Mouse (Mus musculus) erythroblast, embryonic 14.5 days (primary cell): ENCODE results near the gene Tiam1. TPM values are rescaled to one million over a fixed set of nuclear protein-coding genes. Genes with fewer than 3 reads are reported as not detected.

ENCODE experiments used
- H3K27me3 ChIP-seq: 2 replicates; pipeline ENCODE4 v1.6.1; 2012; ENCODE audit warnings: inconsistent platforms; ENCODE audit not compliant: control insufficient read depth
- H3K36me3 ChIP-seq: 2 replicates; pipeline ENCODE4 v1.6.1; 2012; ENCODE audit warnings: mild to moderate bottlenecking, inconsistent platforms; ENCODE audit not compliant: control insufficient read depth
- H3K4me1 ChIP-seq: 2 replicates; pipeline ENCODE4 v1.6.1; 2012; ENCODE audit warnings: inconsistent platforms; ENCODE audit not compliant: control insufficient read depth
- H3K4me3 ChIP-seq: replicated peaks from 2 replicates; pipeline ENCODE3; 2012; ENCODE audit warnings: moderate library complexity, mild to moderate bottlenecking, inconsistent platforms
- H3K9me3 ChIP-seq: 2 replicates; pipeline ENCODE4 v1.6.1; 2012; ENCODE audit warnings: low read length, inconsistent platforms, mixed read lengths; ENCODE audit not compliant: control insufficient read depth
- GATA1 ChIP-seq: IDR thresholded peaks from 2 replicates; pipeline ENCODE4 v1.6.1; 2012; ENCODE audit warnings: low read length, inconsistent platforms, mixed read lengths
- TAL1 ChIP-seq: IDR thresholded peaks from 3 replicates; pipeline ENCODE4 v1.6.1; 2012; ENCODE audit warnings: low read length, inconsistent platforms, mixed read lengths
- polyA plus RNA-seq: library from polyadenylated mRNA; stranded (reverse); fragments of >175 nt; gene quantifications from 2 replicates; pipeline ENCODE4 v1.2.3, GENCODE M21; 2012

Tiam1 gene
- polyA plus RNA-seq, 1 experiment, result 0.89 TPM

DNA sequence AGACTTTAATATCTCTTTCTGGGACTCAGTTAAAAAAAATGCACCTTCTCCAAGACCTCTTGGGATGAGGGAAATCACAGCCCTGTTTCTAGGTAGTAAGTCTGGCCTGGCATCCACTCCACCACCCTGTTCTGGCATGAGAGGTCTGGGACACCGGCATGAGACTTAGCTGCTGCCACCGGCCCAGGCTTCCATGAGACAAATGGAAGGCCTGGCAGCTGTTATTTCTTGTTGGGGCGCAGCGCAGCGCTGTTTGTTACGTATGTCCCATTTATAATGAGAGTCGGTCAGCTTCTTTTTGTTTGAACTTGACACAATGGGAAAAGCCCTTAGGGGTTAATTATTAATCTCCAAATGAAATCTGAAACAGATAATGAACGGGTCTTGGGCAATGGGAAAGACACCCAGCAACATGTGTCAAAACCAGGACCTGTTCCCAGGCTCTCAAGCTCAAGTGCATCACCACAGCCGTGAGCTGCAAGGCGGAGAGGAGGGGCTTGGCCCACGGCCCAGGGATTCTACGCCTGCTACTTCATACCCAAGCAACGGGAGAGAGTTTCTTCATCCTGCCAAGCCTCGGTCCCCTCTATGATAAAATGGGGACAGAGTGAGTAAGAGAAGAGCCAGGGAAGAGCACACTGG lies 219.2 kb downstream of the Tiam1 start:
- H3K4me3 ChIP-seq, result no peak overlapping the region
- no peaks in the 10 kb centered on the region for H3K9me3 ChIP-seq
- no peak for TF ChIP-seq TAL1
- no peak for TF ChIP-seq GATA1
- H3K4me1 ChIP-seq, result no peaks in the 10 kb centered on the region
- H3K36me3 ChIP-seq, result no peaks in the 10 kb centered on the region
- no peaks in the 10 kb centered on the region for H3K27me3 ChIP-seq

DNA sequence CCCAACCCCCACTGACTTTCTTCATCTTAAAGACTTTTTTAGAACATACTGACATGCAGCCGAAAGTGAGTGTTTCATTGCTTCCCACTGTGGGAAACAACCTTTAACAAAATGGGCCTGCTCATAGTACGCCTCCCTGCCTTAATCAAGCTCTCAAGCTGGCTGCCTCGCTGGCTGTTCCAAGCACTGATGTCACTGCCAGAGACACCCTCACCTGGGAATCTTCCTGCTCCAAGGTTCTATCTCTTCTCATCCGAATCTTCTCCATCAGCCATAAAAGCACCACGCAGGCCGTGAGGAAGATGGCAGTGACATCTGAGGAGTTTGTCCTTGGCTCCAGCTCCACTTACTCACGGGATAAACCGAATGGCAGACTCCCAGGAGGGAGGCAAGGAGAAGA lies 220.3 kb downstream of the Tiam1 start:
- no peaks in the 10 kb centered on the region for H3K9me3 ChIP-seq

DNA sequence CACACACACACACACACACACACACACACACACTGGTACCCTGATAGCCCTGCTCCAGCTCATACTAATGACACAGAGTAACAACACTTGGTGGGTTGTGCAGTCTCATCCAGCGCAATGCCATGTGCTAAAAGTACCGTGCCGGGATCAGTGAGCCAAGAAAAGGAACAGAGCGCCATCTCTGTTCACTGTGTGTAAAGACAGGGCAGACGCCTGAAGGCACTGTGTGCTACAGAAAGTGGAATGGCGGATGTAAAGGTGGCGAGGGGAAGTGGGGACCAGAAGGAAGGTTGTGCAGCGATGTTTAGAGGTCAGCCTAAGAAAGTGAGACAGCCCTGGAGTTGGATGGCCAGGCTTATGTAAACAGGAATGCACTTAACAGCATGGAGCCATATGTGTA lies 221.1 kb downstream of the Tiam1 start:
- Histone ChIP-seq H3K9me3 (no peaks in the 10 kb centered on the region), H3K36me3 (no peaks in the 10 kb centered on the region), H3K4me1 (no peaks in the 10 kb centered on the region), H3K4me3 (no peak overlapping the region), H3K27me3 (no peaks in the 10 kb centered on the region)
- no peak for TF ChIP-seq TAL1
- TF ChIP-seq GATA1, result no peak

More for the DNA sequence above, 220.3 kb downstream of the Tiam1 start:
- Histone ChIP-seq H3K4me3 (no peak overlapping the region), H3K27me3 (no peaks in the 10 kb centered on the region), H3K4me1 (no peaks in the 10 kb centered on the region), H3K36me3 (no peaks in the 10 kb centered on the region)
- TF ChIP-seq GATA1 (no peak), TAL1 (no peak)

DNA sequence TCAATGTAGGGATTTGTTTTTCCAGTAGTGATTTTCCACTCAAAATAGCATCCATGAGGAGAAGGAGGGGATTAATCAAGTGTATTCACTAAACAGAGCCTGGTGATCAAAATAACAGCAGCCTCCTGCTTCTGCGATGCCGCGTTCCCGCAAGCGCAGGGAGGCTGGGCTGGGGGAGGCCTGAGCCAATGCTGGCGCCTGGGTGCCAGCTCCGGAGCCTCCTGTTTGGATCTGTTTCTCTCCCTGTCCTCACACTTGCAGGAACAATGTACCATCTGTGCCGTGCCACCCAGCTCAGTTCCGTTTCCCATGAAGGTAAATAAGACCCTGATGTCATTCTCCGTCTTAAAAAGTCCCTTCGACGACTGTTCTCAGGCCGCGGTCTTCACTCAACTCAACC lies 222.2 kb downstream of the Tiam1 start:
- no peaks in the 10 kb centered on the region for H3K27me3 ChIP-seq
- TF ChIP-seq GATA1 (no peak), TAL1 (no peak)
- H3K4me1 ChIP-seq, result no peaks in the 10 kb centered on the region
- no peaks in the 10 kb centered on the region for H3K9me3 ChIP-seq
- H3K36me3 ChIP-seq, result no peaks in the 10 kb centered on the region
- H3K4me3 ChIP-seq, result no peak overlapping the region

DNA sequence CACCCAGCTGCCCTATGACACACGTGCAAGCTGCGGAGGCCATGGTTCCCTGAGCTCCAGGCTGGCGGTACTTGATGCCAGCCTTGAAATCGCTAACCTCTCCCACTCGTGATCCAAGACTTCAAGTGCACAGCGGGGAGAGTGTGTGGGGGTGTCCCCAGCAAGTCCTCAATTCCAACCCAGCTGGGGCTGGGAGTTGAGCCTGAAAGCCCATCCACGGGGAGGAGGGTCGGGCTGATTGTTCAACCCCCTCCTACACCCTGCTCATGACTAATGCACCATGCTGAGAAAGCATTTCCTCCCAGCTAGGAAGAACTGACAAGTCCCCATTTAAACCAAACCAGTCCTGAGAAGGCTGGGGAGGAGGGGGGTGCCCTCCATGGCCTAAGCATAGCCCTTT lies 223.2 kb downstream of the Tiam1 start:
- Histone ChIP-seq H3K36me3 (no peaks in the 10 kb centered on the region), H3K4me3 (no peak overlapping the region), H3K27me3 (no peaks in the 10 kb centered on the region), H3K9me3 (no peaks in the 10 kb centered on the region), H3K4me1 (no peaks in the 10 kb centered on the region)
- TF ChIP-seq GATA1 (no peak), TAL1 (no peak)

DNA sequence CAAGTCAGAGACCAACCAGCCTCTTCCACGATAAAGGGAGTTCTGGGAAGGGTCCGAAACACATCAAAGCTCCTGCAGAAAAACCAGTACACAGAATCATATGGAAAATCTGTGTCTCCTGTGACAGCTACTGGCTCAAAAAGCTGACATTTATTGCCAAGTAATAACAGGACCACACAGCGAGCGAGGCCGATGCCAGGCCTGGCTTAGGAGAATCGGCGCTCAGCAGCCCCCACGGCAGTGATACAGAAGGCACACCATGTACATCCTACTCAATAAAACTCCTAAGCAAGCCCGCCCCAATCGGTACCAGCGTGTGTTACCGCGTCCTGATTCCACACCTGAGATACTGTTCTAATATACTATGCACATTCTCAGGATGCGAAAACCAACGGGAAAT lies 226.2 kb downstream of the Tiam1 start:
- H3K4me3 ChIP-seq, result no peak overlapping the region
- TF ChIP-seq TAL1 (no peak), GATA1 (no peak)
- no peaks in the 10 kb centered on the region for H3K36me3 ChIP-seq
- no peaks in the 10 kb centered on the region for H3K9me3 ChIP-seq
- H3K4me1 ChIP-seq, result no peaks in the 10 kb centered on the region
- H3K27me3 ChIP-seq, result no peaks in the 10 kb centered on the region

DNA sequence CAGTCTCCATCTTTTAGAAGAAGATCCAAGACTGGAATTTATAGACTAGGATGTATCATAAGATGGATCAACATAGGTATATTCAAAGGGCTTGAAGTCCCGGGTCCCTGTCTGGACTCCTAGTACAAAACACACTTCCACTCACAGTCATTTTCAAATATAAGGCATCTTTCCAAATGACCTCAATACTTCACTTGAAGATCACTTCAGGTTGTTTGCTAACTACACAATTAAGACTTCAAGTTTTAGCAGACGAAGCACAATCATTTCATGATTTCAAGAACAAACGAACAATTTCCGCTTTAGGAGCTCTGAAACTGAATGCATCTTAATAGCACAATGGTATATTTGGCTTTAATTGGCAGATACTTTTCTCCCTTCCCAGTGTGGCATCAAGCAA lies 228.6 kb downstream of the Tiam1 start:
- H3K4me3 ChIP-seq, result no peak overlapping the region
- no peak for TF ChIP-seq TAL1
- no peak for TF ChIP-seq GATA1

DNA sequence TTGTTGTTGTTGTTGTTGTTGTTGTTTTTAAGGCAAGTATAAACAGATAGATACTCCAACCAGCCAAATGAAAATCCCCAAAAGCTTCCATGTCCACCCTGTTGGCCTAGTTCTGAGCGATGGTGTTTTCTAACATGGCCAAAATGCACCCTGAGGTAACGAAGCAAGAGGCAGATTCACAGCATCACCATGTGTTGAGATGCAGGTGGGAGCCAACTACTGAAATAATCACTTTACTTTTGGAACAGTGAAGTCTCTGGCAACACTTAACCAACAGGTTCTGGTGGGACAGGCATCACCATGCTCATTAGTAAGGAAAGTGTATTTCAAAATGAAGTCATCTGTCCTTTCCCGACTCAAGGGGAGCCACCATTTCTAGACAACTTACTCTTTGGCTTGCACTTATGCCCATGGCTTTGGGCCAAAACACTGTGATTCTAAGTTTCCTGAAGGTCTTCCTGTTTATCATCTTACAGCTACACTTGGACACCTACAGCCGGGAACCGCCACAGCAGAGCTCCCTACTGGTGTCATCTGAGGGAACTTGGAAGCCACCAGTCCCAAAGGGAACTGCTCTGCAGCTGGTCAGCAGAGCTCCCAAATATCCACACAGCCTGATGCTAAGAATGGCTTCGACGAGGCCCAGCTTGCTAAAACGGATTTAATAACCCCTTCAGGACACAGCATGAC lies 230.7 kb downstream of the Tiam1 start:
- TF ChIP-seq TAL1 (no peak), GATA1 (no peak)
- H3K9me3 ChIP-seq, result no peaks in the 10 kb centered on the region
- no peak overlapping the region for H3K4me3 ChIP-seq
- H3K4me1 ChIP-seq, result no peaks in the 10 kb centered on the region
- H3K36me3 ChIP-seq, result no peaks in the 10 kb centered on the region
- no peaks in the 10 kb centered on the region for H3K27me3 ChIP-seq

More for the DNA sequence above, 228.6 kb downstream of the Tiam1 start:
- Histone ChIP-seq H3K4me1 (no peaks in the 10 kb centered on the region), H3K9me3 (no peaks in the 10 kb centered on the region), H3K36me3 (no peaks in the 10 kb centered on the region), H3K27me3 (no peaks in the 10 kb centered on the region)

DNA sequence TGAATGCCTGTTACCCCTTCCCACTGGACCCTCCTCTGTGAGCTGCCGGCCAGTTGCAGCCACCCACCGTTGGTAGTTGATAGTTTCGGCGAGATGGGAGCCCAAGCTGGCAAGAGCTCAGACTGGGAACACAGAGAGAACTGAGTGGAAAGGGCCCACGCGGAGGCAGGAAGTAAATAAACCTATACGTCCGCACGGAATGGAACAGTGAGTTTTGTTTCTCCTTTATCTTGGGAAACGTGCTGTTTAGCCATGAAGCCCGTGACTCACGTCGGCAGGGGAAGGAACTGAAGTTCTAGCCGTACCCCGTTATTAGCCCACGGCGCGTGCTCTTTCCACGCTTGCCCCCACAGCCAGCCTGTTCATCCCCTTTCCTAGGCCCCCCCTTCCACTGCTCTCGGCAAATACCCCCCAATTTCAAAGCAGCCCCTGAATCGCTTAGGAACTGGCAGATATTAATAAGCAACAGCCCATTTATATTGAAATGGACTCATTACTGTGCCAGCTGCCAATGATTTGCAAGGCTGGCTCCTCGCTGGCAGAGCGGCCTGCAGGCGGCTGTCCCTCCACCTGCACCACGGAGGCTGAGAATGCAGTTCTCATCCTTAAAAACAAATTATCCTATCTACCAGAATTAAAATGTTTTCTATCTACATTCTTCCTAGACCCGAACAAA lies 234.0 kb downstream of the Tiam1 start:
- no peaks in the 10 kb centered on the region for H3K27me3 ChIP-seq

More for the DNA sequence above, 234.0 kb downstream of the Tiam1 start:
- Histone ChIP-seq H3K4me1 (no peaks in the 10 kb centered on the region), H3K36me3 (no peaks in the 10 kb centered on the region), H3K9me3 (no peaks in the 10 kb centered on the region), H3K4me3 (no peak overlapping the region)
- TF ChIP-seq TAL1 (no peak), GATA1 (no peak)
